Mouse (Mus musculus) heart, adult 2 months (tissue): ENCODE measurements around the gene Tiam2. TPM values are rescaled to one million over a fixed set of nuclear protein-coding genes. Genes with fewer than 3 reads are reported as not detected.

Experiments
- DNase-seq, 2 experiments: peaks; one replicate each; pipeline ENCODE4 v3.0.0; 2021
- H3K27ac ChIP-seq: fragments of 200-600 bp; 2 replicates; pipeline ENCODE4 v1.8.1; 2022
- H3K27me3 ChIP-seq: fragments of 200-500 bp; 2 replicates; pipeline ENCODE4 v1.6.1; 2012; ENCODE audit warnings: mild to moderate bottlenecking, low read length, inconsistent platforms, mixed read lengths; ENCODE audit not compliant: control insufficient read depth, insufficient read depth
- H3K36me3 ChIP-seq: fragments of 200-500 bp; 2 replicates; pipeline ENCODE4 v1.6.1; 2012; ENCODE audit warnings: low read length, inconsistent platforms; ENCODE audit not compliant: control insufficient read depth, insufficient read depth
- H3K4me1 ChIP-seq: fragments of 200-500 bp; 2 replicates; pipeline ENCODE4 v1.6.1; 2011; ENCODE audit warnings: low read length; ENCODE audit not compliant: control insufficient read depth, insufficient read depth
- H3K4me3 ChIP-seq: fragments of 200-600 bp; 2 replicates; pipeline ENCODE4 v1.8.1; 2022
- H3K79me2 ChIP-seq: fragments of 200-500 bp; replicated peaks from 2 replicates; pipeline ENCODE4 v1.6.1; 2012; ENCODE audit warnings: mild to moderate bottlenecking, inconsistent platforms, low read length, moderate library complexity, mixed read lengths; ENCODE audit not compliant: control insufficient read depth, insufficient read depth
- H3K9ac ChIP-seq: fragments of 200-500 bp; 2 replicates; pipeline ENCODE4 v1.6.1; 2012; ENCODE audit warnings: low read depth, mild to moderate bottlenecking, control low read depth, inconsistent platforms, low read length, mixed read lengths
- CTCF ChIP-seq: fragments of 200-600 bp; IDR thresholded peaks from 2 replicates; pipeline ENCODE4 v1.8.1; 2022; ENCODE audit warnings: antibody characterized with exemption, mild to moderate bottlenecking, moderate library complexity
- EP300 ChIP-seq: fragments of 200-500 bp; IDR thresholded peaks from 2 replicates; pipeline ENCODE4 v1.6.1; 2011; ENCODE audit warnings: low read depth, low read length, control low read depth; ENCODE audit not compliant: insufficient read depth
- POLR2A ChIP-seq: fragments of 200-500 bp; IDR thresholded peaks from 2 replicates; pipeline ENCODE4 v1.6.1; 2011; ENCODE audit warnings: mild to moderate bottlenecking, low read depth, low read length, control low read depth; ENCODE audit not compliant: insufficient read depth
- WGBS: fragments of 180-500 bp; shearing (Covaris S2); methylation state at CpG from one replicate; pipeline ENCODE4 v1.1.7; 2018; 5-methylcytosine and 5-hydroxymethylcytosine counted together
- intact Hi-C: fragments of 180-260 bp; cut with DNase I; formaldehyde crosslinking; loops from one replicate; pipeline ENCODE4 v1.15.1; 2025
- polyA plus RNA-seq: library from polyadenylated mRNA; depleted of rRNA; stranded (reverse); fragments of >200 nt; gene quantifications from 2 replicates; pipeline ENCODE4 v1.2.3, GENCODE M21; 2012
- total RNA-seq, 2 experiments: library from RNA; stranded (reverse); gene quantifications; 2 replicates each; pipeline ENCODE4 v1.2.3; 2021

The Tiam2 gene
- total and polyA plus RNA-seq, 3 experiments: 1.1 to 2.7 (median 2.3) TPM

DNA sequence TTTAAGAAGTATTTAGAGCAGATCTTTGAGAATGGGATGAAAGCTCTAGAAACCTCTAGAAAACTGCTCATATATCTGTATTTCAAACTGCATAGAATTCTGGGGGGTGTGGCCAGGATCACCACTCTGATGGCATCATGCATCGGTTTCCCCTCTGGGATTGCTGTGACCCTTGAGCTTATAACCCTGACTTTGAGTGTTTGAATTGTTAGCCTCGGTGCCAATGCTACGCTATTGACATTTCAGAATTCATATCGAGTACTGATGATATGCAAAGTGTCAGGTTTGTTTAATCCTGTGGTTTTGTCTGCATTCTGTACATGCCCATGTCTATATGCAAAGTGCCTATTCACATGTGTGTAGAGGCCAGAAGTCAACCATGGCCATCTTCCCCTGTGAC is 160.8 kb downstream of the Tiam2 start:
- no peak overlapping the region for H3K9ac ChIP-seq
- no peak for TF ChIP-seq CTCF
- no peak for TF ChIP-seq EP300
- TF ChIP-seq POLR2A: no peak
- no peak for DNase-seq
- no peaks in the 10 kb centered on the region for H3K27me3 ChIP-seq
- 90% methylated on average over 4 of the region's 4 CpGs for WGBS
- H3K27ac ChIP-seq: no peak overlapping the region
- no peaks in the 10 kb centered on the region for H3K79me2 ChIP-seq
- no peaks in the 10 kb centered on the region for H3K36me3 ChIP-seq
- H3K4me3 ChIP-seq: no peak overlapping the region
- no peaks in the 10 kb centered on the region for H3K4me1 ChIP-seq
- intact Hi-C loops: no loop called here

DNA sequence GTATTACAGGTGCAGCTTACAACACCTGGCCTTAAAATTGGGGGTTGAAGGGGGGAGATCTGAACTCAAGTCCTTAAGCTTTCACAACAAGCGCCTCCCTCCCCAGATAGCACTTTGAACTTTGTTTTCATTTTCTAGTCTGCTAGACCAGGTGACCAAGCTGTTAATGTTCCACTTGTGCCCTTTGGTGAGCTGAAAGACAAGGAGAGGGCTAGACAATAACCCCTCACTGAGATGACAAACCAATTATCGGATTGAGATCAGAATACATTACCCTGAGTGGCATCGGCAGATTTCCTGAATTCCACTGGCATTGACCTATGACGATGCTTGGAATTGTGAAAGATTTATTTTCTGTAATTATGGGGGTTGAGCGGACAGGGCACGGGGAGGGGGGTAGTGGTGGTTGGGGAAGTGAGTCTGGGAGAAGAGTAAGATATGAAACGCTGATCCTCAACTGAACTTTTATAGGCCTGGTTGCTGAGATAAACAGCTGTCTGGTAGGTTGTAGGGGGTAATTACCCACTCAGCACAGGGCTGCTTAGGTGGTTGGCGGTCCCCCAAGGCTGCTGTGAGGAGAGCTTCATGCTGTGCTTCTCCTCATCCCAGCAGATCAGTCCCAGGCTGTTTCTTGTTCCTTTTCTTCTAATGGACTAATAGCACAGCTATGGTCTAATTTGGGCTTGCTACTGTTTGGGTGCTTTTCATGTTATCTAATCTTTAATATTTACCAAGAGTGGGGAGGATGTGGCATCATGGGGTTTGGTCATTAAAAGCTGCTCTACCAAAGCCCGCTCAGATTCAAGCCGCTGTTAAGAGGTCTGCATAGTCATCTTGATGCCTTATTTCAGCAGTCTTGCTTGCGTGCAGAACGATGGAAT is 161.6 kb downstream of the Tiam2 start:
- Histone ChIP-seq H3K4me3 (no peak overlapping the region), H3K9ac (no peak overlapping the region), H3K36me3 (no peaks in the 10 kb centered on the region), H3K27me3 (no peaks in the 10 kb centered on the region), H3K27ac (no peak overlapping the region), H3K79me2 (no peaks in the 10 kb centered on the region), H3K4me1 (no peaks in the 10 kb centered on the region)
- no peak for TF ChIP-seq CTCF
- no peak for TF ChIP-seq POLR2A
- no peak for TF ChIP-seq EP300
- DNase-seq: no peak
- WGBS: 78% methylated on average over 12 of the region's 12 CpGs
- intact Hi-C loops: no loop called here

DNA sequence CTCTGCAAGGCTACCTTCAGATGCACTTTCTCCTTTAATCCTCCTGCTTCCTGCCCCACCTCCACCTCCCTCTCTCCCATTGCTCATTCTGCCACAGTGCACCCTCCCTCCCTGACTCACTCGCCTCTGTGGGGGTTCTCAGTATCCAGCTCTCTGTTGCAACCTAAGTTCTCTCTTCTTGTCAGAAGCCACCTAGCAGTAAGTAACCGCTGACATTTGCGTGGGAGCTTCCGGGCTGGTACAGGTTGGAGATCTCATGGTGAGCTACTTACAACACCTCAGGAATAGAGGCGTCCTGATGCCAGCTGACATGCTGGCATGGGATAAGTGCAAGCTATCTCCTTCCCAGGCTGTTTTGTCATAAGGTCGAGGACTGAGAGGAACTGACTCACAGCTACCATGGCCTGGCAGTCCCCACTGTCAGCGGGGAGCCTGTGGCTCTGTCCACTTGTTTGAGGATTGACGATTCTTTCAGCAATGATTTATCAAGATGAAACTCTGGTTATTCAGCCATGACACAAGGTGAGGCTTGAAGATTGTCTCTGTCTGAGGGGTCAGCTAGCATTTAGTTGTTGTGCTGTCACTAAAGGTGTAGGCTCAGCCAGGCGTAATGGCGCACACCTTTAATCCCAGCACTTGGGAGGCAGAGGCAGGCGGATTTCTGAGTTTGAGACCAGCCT is 164.0 kb downstream of the Tiam2 start:
- 75% methylated on average over 11 of the region's 11 CpGs for WGBS
- Histone ChIP-seq H3K27me3 (no peaks in the 10 kb centered on the region), H3K79me2 (no peaks in the 10 kb centered on the region), H3K9ac (no peak overlapping the region), H3K4me3 (no peak overlapping the region), H3K27ac (no peak overlapping the region), H3K4me1 (no peaks in the 10 kb centered on the region), H3K36me3 (no peaks in the 10 kb centered on the region)
- intact Hi-C loops: no loop called here
- DNase-seq: no peak
- TF ChIP-seq POLR2A (no peak), CTCF (no peak), EP300 (no peak)

DNA sequence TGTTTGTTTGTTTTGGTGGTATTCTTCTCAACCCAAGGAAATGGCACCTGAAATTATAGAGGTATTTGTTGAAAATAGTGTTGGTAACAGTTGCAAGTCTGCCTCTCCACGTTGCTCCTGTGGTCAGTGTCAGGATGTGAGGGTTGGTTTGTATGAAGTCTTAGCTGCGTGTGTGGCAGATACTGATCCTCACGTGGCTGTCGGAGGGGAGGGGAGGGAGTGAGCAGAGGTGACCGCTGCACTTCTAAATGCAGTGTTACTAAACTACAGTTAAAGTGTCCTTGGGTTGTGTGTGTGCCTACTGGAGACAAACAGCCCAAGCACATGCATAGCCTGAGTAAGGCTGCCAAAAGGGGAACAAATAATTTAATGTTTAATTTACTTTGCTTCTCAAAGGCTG is 164.7 kb downstream of the Tiam2 start:
- H3K27me3 ChIP-seq: no peaks in the 10 kb centered on the region
- DNase-seq: no peak
- no peak for TF ChIP-seq POLR2A
- no peak for TF ChIP-seq CTCF
- no peak for TF ChIP-seq EP300
- H3K4me1 ChIP-seq: no peaks in the 10 kb centered on the region
- no peaks in the 10 kb centered on the region for H3K79me2 ChIP-seq
- H3K36me3 ChIP-seq: no peaks in the 10 kb centered on the region
- H3K27ac ChIP-seq: no peak overlapping the region
- intact Hi-C loops: no loop called here
- H3K4me3 ChIP-seq: no peak overlapping the region
- 53% methylated on average over 5 of the region's 5 CpGs for WGBS
- H3K9ac ChIP-seq: no peak overlapping the region

DNA sequence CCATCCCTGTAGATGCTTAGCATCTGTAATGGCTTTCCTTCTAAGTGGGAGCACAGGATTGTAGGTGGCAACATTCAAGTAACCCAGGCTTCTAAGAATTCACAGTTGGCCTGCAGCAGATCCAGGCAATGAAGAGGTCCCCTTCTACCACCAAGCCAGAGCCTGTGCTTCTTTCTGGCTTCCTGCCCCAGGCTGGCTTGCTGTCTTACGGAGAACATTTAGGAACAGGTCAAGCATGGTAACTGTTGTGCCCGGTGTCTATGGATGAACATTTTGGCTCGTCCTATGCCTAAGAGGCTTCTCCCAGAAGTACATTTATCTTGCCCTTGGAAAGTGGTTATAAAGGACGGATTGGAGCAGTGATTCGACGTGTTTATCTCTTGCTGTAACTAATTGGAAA is 165.3 kb downstream of the Tiam2 start:
- no peaks in the 10 kb centered on the region for H3K79me2 ChIP-seq
- TF ChIP-seq POLR2A: no peak
- TF ChIP-seq EP300: no peak
- TF ChIP-seq CTCF: no peak
- H3K27me3 ChIP-seq: no peaks in the 10 kb centered on the region
- H3K9ac ChIP-seq: no peak overlapping the region
- H3K4me1 ChIP-seq: no peaks in the 10 kb centered on the region
- 88% methylated on average over 6 of the region's 6 CpGs for WGBS
- DNase-seq: no peak
- no peaks in the 10 kb centered on the region for H3K36me3 ChIP-seq
- no peak overlapping the region for H3K27ac ChIP-seq
- intact Hi-C loops: no loop called here
- no peak overlapping the region for H3K4me3 ChIP-seq

DNA sequence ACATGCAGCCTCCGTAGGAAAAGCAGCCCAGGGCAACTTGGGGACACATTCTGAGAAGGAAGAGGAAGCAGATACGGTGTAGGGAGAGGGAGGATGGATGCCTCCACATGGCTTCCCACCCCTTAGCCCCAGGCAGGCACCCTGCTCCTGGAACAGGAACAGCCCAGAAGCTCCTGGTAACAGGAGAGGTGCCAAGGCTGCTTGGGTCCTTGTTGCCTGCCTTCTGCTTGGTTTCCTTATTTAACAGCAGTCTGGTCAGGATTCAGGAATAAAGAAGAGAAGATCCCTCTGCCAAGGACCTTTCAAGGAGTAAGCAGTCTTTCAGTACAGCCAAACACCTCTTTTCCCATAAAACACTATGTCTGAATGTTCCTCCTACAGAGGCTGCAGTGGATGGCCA is 169.2 kb downstream of the Tiam2 start:
- TF ChIP-seq EP300 (no peak), CTCF (no peak), POLR2A (no peak)
- WGBS: 24% methylated on average over 2 of the region's 2 CpGs

More for the DNA sequence above, 169.2 kb downstream of the Tiam2 start:
- Histone ChIP-seq H3K4me3 (no peak overlapping the region), H3K9ac (no peak overlapping the region), H3K27ac (no peak overlapping the region), H3K4me1 (no peaks in the 10 kb centered on the region), H3K79me2 (no peaks in the 10 kb centered on the region), H3K36me3 (no peaks in the 10 kb centered on the region), H3K27me3 (no peaks in the 10 kb centered on the region)
- DNase-seq: no peak
- intact Hi-C loops: no loop called here
